10 mouse cellular contexts compared by ENCODE assay signal in genomic region chr5:139077311-139078155, GRCm38 (mm10).
DNase-seq lines count a peak whose midpoint lies in the region; ATAC-seq and TF ChIP-seq lines count a peak whose summit lies in the region.
"Had no signal": no experiment of that assay in that cellular context is flagged by ENCODE, and none has a peak within 500 bp of the region (broad histone marks: within the 10 kb centered on the region; RNA-seq: fewer than 3 reads in every experiment).

No protein-coding gene starts in this region.

- no peaks in the 10 kb centered on the region for H3K36me3 ChIP-seq in stomach, postnatal 0 days (ENCODE audit: control insufficient read depth, insufficient read depth, low read length)
- H3K36me3 ChIP-seq: stomach, embryonic 15.5 days had no signal

- no peak for TF ChIP-seq CTCF in stomach, postnatal 0 days (IDR thresholded peaks at IDR 0.05; ENCODE audit: low read depth)

- H3K4me2 ChIP-seq in stomach, postnatal 0 days (replicated peaks; ENCODE audit: low read depth) = no peak overlapping the region
- H3K4me2 ChIP-seq: stomach, embryonic 15.5 days had no signal

- TF ChIP-seq EP300 in stomach, postnatal 0 days (optimal IDR thresholded peaks at IDR 0.05) = no peak

- H3K9me3 ChIP-seq in stomach, postnatal 0 days (ENCODE audit: control insufficient read depth, low read length) = no peaks in the 10 kb centered on the region
- H3K9me3 ChIP-seq: stomach, embryonic 15.5 days had no signal

- H3K9ac ChIP-seq in stomach, postnatal 0 days (ENCODE audit: low read length) = peak overlapping the region; percentile 13; the same call in 1 of the 2 replicates
- H3K9ac ChIP-seq: stomach, embryonic 15.5 days had no signal

- no peaks in the 10 kb centered on the region for H3K4me1 ChIP-seq in stomach, postnatal 0 days (replicated peaks; ENCODE audit: control insufficient read depth, insufficient read depth)

- ATAC-seq in stomach, postnatal 0 days (ENCODE audit: low FRiP score, low TSS enrichment) = no peak

- peak; percentile 13 for DNase-seq in adrenal gland, postnatal 10 days
- no peak for DNase-seq in adrenal gland, postnatal 4 days (ENCODE audit: low spot score in 2 of 2)
- DNase-seq in kidney, postnatal 10 days = peak; percentile 62
- no peak for DNase-seq in kidney, postnatal 36 days
- peak; percentile 78 for DNase-seq in testis, postnatal 10 days (ENCODE audit: low spot score)
- DNase-seq in testis, postnatal 14 days (ENCODE audit: low spot score) = no peak
- no peak for DNase-seq in stomach, postnatal 0 days (ENCODE audit: low spot score)
- no peak for DNase-seq in ovary, postnatal 10 days (ENCODE audit: low spot score)
- DNase-seq: kidney, adult 8-10 months had no signal

- no peaks in the 10 kb centered on the region; the same call in 1 of the 2 replicates for H3K27me3 ChIP-seq in stomach, postnatal 0 days (ENCODE audit: control insufficient read depth, insufficient read depth, low read length)
- H3K27me3 ChIP-seq: stomach, embryonic 15.5 days had no signal

- no peak overlapping the region for H3K27ac ChIP-seq in stomach, postnatal 0 days (replicated peaks)
- H3K27ac ChIP-seq: stomach, embryonic 15.5 days had no signal

- 41% methylated on average over 11 of the region's 11 CpGs for WGBS in stomach, postnatal 0 days

- no peak overlapping the region for H3K4me3 ChIP-seq in stomach, postnatal 0 days (ENCODE audit: low read depth, low read length)
- H3K4me3 ChIP-seq: stomach, embryonic 15.5 days had no signal

Comparison
In these comparisons a context has a peak if more than half of its experiments do, and no peak if none do; other contexts are left out.
1. DNase-seq: peak in adrenal gland, postnatal 10 days (single experiment), kidney, postnatal 10 days (single experiment) and testis, postnatal 10 days (single experiment); none in adrenal gland, postnatal 4 days (0 of 2), kidney, postnatal 36 days (0 of 2), testis, postnatal 14 days (single experiment), stomach, postnatal 0 days (single experiment) and ovary, postnatal 10 days (single experiment).